Mouse (Mus musculus): ENCODE data around the gene Mrps7. TPM values are rescaled to one million over a fixed set of nuclear protein-coding genes. Genes with fewer than 3 reads are reported as not detected.

Gene Mrps7
- polyA plus RNA-seq, 1 experiment: 9.3 TPM

GRCm38 (mm10) chr11:115608421-115609399, 5.0 kb downstream of the Mrps7 start:
- H3K4me1 ChIP-seq (ENCODE audit: control insufficient read depth, insufficient read depth, low read length): peaks cover 8% of the 10 kb centered on the region
- H3K27me3 ChIP-seq (ENCODE audit: control insufficient read depth, insufficient read depth, low read length): no peaks in the 10 kb centered on the region
- no peak overlapping the region for H3K27ac ChIP-seq (ENCODE audit: control insufficient read depth, insufficient read depth, low read depth, low read length)
- TF ChIP-seq CTCF (IDR thresholded peaks at IDR 0.05; ENCODE audit: control insufficient read depth, insufficient read depth, insufficient replicate concordance, low read depth, low read length) (no peak), POLR2A (IDR thresholded peaks at IDR 0.05; ENCODE audit: control insufficient read depth, low read depth, low read length) (no peak; the same call in 1 of the 2 replicates)
- H3K4me3 ChIP-seq (ENCODE audit: control insufficient read depth, low read depth, low read length): no peak overlapping the region
- peaks cover 4% of the 10 kb centered on the region for H3K36me3 ChIP-seq (ENCODE audit: control insufficient read depth, insufficient read depth, low read length)

GRCm38 (mm10) chr11:115609576-115609975, 5.9 kb downstream of the Mrps7 start:
- Histone ChIP-seq H3K36me3 (ENCODE audit: control insufficient read depth, insufficient read depth, low read length) (peaks cover 4% of the 10 kb centered on the region), H3K4me1 (ENCODE audit: control insufficient read depth, insufficient read depth, low read length) (peaks cover 8% of the 10 kb centered on the region)
- TF ChIP-seq CTCF (IDR thresholded peaks at IDR 0.05; ENCODE audit: control insufficient read depth, insufficient read depth, insufficient replicate concordance, low read depth, low read length) (no peak), POLR2A (IDR thresholded peaks at IDR 0.05; ENCODE audit: control insufficient read depth, low read depth, low read length) (no peak)

GRCm38 (mm10) chr11:115611173-115611572, 7.4 kb downstream of the Mrps7 start:
- peak overlapping the region; percentile 99; the same call in 1 of the 2 replicates for H3K27ac ChIP-seq (ENCODE audit: control insufficient read depth, insufficient read depth, low read depth, low read length)
- peaks cover 4% of the 10 kb centered on the region for H3K36me3 ChIP-seq (ENCODE audit: control insufficient read depth, insufficient read depth, low read length)
- TF ChIP-seq CTCF (IDR thresholded peaks at IDR 0.05; ENCODE audit: control insufficient read depth, insufficient read depth, insufficient replicate concordance, low read depth, low read length) (no peak), POLR2A (IDR thresholded peaks at IDR 0.05; ENCODE audit: control insufficient read depth, low read depth, low read length) (0 out of 2 replicates have a peak, but pooled peaks have one; percentile 13)
- H3K4me1 ChIP-seq (ENCODE audit: control insufficient read depth, insufficient read depth, low read length): peaks cover 8% of the 10 kb centered on the region
- no peaks in the 10 kb centered on the region for H3K27me3 ChIP-seq (ENCODE audit: control insufficient read depth, insufficient read depth, low read length)
- H3K4me3 ChIP-seq (ENCODE audit: control insufficient read depth, low read depth, low read length): peak overlapping the region; percentile 93

More at GRCm38 (mm10) chr11:115609576-115609975, 5.9 kb downstream of the Mrps7 start:
- Histone ChIP-seq H3K27me3 (ENCODE audit: control insufficient read depth, insufficient read depth, low read length) (no peaks in the 10 kb centered on the region), H3K27ac (ENCODE audit: control insufficient read depth, insufficient read depth, low read depth, low read length) (no peak overlapping the region), H3K4me3 (ENCODE audit: control insufficient read depth, low read depth, low read length) (no peak overlapping the region)

- Histone ChIP-seq H3K36me3 (ENCODE audit: control insufficient read depth, insufficient read depth, low read length) (peaks cover 3% of the 10 kb centered on the region), H3K4me1 (ENCODE audit: control insufficient read depth, insufficient read depth, low read length) (peaks cover 8% of the 10 kb centered on the region), H3K27ac (ENCODE audit: control insufficient read depth, insufficient read depth, low read depth, low read length) (peak overlapping the region; percentile 99), H3K27me3 (ENCODE audit: control insufficient read depth, insufficient read depth, low read length) (no peaks in the 10 kb centered on the region), H3K4me3 (ENCODE audit: control insufficient read depth, low read depth, low read length) (peak overlapping the region; percentile 93)
- TF ChIP-seq POLR2A (IDR thresholded peaks at IDR 0.05; ENCODE audit: control insufficient read depth, low read depth, low read length) (no peak), CTCF (IDR thresholded peaks at IDR 0.05; ENCODE audit: control insufficient read depth, insufficient read depth, insufficient replicate concordance, low read depth, low read length) (no peak)
These were observed 8.3 kb downstream of the Mrps7 start for GRCm38 (mm10) chr11:115612059-115612409.

DNA sequence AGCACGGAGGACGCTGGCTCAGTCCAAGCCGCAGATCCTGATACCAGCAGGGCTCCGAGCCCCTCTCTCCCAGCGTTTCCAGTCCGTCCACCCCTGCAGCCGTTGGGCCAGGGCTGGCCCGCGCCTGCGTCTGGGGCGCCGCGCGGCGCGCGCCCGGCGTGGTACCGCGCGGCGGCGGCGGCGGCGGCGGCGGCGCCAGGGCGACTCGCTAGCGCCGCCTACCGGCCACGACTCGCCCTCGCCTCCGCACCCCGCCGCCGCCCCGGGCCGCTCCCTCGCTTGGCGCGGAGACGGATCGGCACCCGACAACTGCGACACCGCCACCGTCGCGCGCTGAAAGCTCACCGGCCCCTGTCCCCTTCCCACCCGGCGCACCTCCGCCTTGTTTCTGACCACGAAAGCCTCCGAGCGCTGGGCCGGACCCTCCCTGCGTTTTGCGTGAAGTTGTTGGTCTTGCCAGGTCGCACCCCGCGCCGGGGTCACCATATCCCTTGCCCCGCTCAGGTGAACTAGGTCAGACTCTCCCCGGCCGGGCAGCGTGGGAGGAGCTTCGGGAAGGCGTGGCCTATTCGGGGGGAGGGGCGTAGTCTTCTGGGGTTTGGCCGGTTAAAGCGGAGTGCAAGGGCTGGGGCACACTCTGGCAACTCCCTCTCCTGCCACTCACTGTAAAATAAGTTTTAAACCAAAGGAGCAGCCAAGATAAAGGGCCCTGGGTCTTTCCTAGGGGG, 8.8 kb downstream of the Mrps7 start, which contains the start of gene Mif4gd:
Gene Mif4gd, minus strand, starts transcription at position 560 of the 728 bp plus-strand sequence.
- TF ChIP-seq POLR2A (IDR thresholded peaks at IDR 0.05; ENCODE audit: control insufficient read depth, low read depth, low read length) (peak; percentile 71), CTCF (IDR thresholded peaks at IDR 0.05; ENCODE audit: control insufficient read depth, insufficient read depth, insufficient replicate concordance, low read depth, low read length) (peak; percentile 57)
- H3K36me3 ChIP-seq (ENCODE audit: control insufficient read depth, insufficient read depth, low read length): peaks cover 3% of the 10 kb centered on the region

GRCm38 (mm10) chr11:115613138-115613945, 9.6 kb downstream of the Mrps7 start:
- TF ChIP-seq CTCF (IDR thresholded peaks at IDR 0.05; ENCODE audit: control insufficient read depth, insufficient read depth, insufficient replicate concordance, low read depth, low read length) (no peak), POLR2A (IDR thresholded peaks at IDR 0.05; ENCODE audit: control insufficient read depth, low read depth, low read length) (no peak; the same call in 1 of the 2 replicates)
- Histone ChIP-seq H3K27ac (ENCODE audit: control insufficient read depth, insufficient read depth, low read depth, low read length) (peak overlapping the region; percentile 95), H3K36me3 (ENCODE audit: control insufficient read depth, insufficient read depth, low read length) (peaks cover 3% of the 10 kb centered on the region)

More for the DNA sequence above, 8.8 kb downstream of the Mrps7 start, which contains the start of gene Mif4gd:
- Histone ChIP-seq H3K4me1 (ENCODE audit: control insufficient read depth, insufficient read depth, low read length) (peaks cover 8% of the 10 kb centered on the region), H3K27me3 (ENCODE audit: control insufficient read depth, insufficient read depth, low read length) (no peaks in the 10 kb centered on the region), H3K27ac (ENCODE audit: control insufficient read depth, insufficient read depth, low read depth, low read length) (peak within 1 kb of the TSS; percentile 99), H3K4me3 (ENCODE audit: control insufficient read depth, low read depth, low read length) (peak within 1 kb of the TSS; percentile 93)

More at GRCm38 (mm10) chr11:115613138-115613945, 9.6 kb downstream of the Mrps7 start:
- peak overlapping the region; percentile 93 for H3K4me3 ChIP-seq (ENCODE audit: control insufficient read depth, low read depth, low read length)
- H3K27me3 ChIP-seq (ENCODE audit: control insufficient read depth, insufficient read depth, low read length): no peaks in the 10 kb centered on the region
- H3K4me1 ChIP-seq (ENCODE audit: control insufficient read depth, insufficient read depth, low read length): peaks cover 8% of the 10 kb centered on the region

Measured in testis, adult 2 months (tissue).